Mouse (Mus musculus) gastrocnemius, postnatal 10 days (tissue): ENCODE measurements around the gene Galnt14. TPM values are rescaled to one million over a fixed set of nuclear protein-coding genes. Genes with fewer than 3 reads are reported as not detected.

ENCODE experiments used
- DNase-seq: peaks from one replicate; pipeline ENCODE4 v3.0.0; 2021; ENCODE audit warnings: mixed read lengths
- long read RNA-seq, 2 experiments: library from polyadenylated mRNA; stranded (forward); transcript quantifications; one replicate each; pipeline ENCODE4 v2.0.0; 2021
- total RNA-seq, 2 experiments: library from RNA; stranded (reverse); gene quantifications; 2 replicates each; pipeline ENCODE4 v1.2.3; 2021

Gene Galnt14
- total RNA-seq, result under 1 TPM; 0.14 to 0.25 TPM
- long read RNA-seq, experiment 1, result 0 reads
- long read RNA-seq, experiment 2, result 0 reads

DNA sequence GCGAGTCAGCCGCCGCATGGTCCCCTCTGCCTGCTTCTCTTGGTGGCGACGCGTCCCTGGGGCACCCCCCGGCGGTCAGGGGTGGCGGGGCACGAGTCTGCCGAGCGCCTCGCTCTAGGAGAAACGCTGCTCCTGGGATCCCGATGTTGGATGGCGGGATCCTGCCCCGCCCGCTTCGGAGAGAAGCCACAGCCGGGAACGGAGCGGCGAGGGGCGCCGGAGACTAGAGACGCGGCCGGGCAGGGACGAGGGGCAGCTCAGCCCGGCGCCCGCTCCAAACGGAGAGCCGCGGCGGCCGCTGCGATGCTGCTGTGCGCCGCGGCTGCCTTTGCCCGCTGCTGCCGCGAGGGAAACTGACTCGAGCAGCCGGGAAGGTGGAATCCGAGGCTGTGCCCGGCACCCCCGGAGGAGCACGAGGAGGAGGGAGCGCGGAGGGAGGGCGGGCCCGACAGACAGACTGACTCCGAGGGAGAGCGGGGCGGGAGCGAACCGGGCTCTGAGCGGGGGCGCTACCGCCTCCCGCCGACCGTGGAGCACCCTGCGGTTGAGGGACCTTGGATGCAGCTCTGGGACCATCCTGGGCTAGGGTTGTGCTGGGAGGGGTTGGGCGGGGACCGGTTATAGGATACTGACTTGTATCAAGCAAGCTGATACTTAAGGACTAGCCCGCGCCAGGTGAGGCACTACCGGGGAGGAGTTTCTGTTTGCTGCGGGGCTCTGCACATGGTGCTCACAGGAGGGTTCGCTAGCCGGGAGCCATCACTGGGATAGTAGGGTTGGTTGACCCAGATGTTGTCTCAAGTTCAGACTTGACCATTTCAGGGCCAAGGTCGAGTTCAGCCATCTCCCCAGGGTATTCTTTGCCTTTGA is at the start of gene Galnt14:
Galnt14 (minus strand) TSS at position 412 of the 870 bp plus-strand sequence.
- DNase-seq, result peak; percentile 62

GRCm38 (mm10) chr17:73743681-73744311 is 33.5 kb upstream of the Galnt14 start:
- DNase-seq, result peak; percentile 64

GRCm38 (mm10) chr17:73723885-73724682 is 13.8 kb upstream of the Galnt14 start:
- DNase-seq, result no peak

DNA sequence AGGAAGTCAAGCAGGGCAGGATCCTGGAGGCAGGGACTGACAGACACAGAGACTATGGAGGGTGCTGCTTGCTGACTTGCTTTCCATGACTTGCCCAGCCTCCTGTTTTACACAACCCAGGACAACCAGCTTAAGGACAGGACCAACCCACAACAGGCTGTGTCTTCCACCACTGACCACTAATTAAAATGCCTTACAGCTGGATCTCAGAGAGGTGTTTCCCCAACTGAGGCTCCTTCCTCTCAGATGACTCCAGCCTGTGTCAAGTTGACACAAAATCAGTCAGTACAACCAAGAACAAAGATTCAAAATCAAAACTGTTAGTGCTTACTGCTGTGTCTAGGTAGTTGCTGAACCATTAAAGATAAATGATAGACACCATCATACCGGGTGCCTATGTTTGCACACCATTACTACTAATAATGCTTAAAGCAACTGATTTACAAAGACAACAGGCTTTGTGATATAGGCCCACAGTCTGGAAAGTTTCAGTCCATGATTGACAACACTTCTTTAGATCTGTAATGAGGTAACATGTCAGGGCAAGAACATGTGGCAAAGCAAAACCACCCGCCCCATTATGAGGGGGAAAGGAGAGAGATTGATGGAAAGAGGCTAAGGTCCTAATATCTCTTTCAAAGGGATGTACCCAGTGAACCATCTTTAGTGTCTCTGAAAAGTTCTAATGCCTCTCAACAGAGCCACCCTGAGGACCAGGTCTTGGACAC is 8.9 kb upstream of the Galnt14 start:
- no peak for DNase-seq

DNA sequence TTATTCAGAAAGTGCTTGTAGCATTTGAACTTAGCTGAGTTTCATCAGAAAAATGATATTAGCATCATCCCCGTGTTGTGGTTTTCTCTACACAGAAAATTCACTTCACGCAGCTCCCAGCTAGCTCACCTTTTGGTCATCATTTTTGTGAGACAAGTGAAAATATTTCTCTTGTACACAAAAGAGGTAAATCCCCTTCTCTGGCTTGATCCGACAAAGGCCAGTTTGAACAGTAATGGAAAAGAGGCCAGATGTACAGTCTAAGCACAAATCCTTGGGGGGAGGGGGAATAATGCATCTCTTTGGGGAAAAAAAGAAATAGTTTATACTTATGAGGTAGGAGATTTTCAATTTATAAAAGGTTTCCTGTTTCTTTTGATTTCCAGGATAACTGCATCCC is 6.4 kb upstream of the Galnt14 start:
- DNase-seq, result no peak

- DNase-seq, result no peak
Measured at GRCm38 (mm10) chr17:73714440-73715221, 4.4 kb upstream of the Galnt14 start.

GRCm38 (mm10) chr17:73713347-73713746 is 3.1 kb upstream of the Galnt14 start:
- no peak for DNase-seq

GRCm38 (mm10) chr17:73711919-73712318 is 1.7 kb upstream of the Galnt14 start:
- no peak for DNase-seq

DNA sequence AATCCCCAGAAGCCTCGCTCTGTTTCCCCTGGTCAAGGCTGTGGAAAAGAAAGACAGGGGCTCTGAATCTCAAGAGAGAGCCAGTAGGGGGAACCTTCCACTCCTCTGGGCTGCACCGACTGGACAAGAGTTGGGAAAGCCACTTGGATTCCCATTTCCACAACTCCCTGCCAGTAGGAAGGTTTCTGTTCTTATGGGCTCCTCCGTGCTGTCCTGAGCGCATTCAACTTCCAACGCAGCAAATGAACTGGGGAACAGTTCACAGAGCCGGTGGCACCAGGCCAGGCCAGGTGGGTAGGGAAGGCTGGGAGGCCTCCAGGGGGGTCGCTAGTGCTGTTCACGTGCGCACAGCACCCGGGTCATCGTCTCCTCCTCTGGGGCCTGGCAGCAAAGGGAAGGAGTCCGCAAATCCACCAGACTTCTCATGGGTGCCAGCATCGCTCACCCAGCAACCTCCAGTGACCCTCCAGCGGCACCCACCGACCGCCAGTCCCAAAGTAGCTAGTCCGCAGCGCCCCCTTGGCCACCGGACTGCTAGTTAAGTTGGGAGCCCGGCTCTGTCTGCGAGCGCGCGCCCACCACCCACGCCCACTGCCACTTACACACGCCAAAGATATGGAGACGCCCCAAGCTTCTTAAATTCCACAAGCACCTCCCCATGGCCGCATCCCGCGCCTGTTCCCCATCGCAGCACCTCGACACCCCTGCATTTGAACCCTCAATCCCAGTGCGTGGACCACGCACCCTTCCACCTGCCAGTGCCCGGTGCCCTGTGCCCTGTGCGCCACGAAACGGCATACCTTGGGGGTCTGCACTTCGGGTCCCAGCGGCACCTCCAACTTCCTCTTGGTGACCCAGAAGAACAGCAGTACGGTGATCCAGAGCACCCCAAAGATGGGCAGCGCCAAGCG is 867 bp downstream of the Galnt14 start:
- DNase-seq, result peak; percentile 14

- no peak for DNase-seq
Measured at GRCm38 (mm10) chr17:73708451-73708850, 1.8 kb downstream of the Galnt14 start.

- no peak for DNase-seq
Measured at GRCm38 (mm10) chr17:73703571-73703970, 6.7 kb downstream of the Galnt14 start.

DNA sequence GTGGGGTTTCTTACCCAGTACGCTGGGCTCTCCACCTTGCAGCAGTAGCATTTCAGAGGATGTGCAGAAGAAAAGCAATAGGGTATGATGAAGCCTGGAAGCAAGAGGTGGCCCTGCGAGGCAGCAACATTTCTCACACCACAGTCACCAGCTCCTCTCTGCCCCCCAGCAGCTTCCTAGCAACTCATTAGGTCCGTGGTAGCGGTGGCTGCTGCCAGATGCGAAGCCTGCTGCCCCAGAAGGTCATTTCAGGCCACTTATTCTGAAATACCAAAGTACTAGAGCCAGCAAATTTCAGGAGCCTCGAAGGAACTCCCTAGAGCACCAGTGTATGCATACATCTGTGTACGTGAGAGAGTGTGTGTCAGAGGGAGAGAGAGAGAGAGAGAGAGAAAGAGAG is 9.2 kb downstream of the Galnt14 start:
- no peak for DNase-seq

GRCm38 (mm10) chr17:73699881-73700280 is 10.4 kb downstream of the Galnt14 start:
- DNase-seq, result no peak

GRCm38 (mm10) chr17:73694206-73694952 is 15.9 kb downstream of the Galnt14 start:
- DNase-seq, result no peak

GRCm38 (mm10) chr17:73688261-73688660 is 22.0 kb downstream of the Galnt14 start:
- DNase-seq, result no peak

- no peak for DNase-seq
Measured at GRCm38 (mm10) chr17:73686292-73686691, 24.0 kb downstream of the Galnt14 start.

DNA sequence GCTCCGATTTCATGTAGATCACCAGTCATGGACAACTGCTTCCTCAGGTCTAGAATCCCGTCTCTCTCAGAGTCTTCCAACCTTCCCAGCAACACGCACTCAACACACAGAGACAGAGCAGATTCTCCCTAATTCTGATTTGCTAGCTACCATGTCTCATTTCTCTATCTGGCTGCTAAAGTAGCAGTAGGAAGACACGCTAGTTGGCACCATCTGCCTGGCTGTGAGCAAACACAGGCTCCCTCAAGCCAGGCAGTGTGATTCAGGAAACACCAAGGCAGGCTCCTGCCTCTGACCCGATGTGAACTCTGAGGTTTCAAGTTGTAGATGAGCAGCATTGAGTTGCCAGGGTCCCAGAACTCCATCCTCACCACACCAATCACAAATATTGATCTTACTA is 25.5 kb downstream of the Galnt14 start:
- no peak for DNase-seq

DNA sequence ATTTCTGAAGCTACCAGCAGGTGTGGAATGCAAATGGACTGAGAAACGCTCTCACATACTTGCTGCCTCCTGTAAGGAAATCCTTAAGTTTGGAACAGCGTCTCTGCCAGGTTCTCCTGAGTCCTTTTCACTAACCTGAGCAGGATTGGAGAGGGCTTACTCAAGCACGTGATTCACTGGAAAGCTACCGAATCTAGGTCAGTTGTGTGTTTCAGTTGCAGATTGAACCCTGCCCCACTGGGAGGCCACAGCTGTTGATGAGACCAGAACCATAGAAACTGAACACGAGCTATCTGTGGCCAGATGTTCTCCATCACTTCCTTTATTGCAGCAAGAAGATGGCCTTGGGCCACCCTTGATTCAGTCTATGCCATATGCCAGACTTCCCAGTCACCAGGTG is 38.3 kb downstream of the Galnt14 start:
- no peak for DNase-seq

DNA sequence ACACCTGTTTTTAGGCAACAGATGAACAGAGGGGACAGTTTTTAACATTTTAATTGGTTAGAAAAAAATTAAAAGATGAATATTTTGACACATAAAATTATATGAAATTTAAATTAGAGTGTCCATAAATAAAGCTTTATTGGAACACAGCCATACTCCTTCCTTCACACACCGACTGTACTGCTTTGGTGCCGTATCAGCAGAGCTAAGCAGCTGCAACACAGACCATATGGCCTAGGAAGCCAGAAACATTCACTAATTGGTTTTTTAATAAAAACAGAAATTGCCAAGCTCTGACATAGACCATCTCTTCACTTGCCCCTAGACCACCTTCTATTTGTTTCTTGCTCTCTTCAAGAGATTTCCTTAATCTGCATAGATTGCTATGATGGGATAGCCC is 40.2 kb downstream of the Galnt14 start:
- DNase-seq, result no peak
